Mouse (Mus musculus): ENCODE data around the gene Ctdnep1. TPM values are rescaled to one million over a fixed set of nuclear protein-coding genes. Genes with fewer than 3 reads are reported as not detected.

Ctdnep1 gene
- 100 to 1,000 TPM; 107 to 143 TPM for total RNA-seq (2023)

GRCm38 (mm10) chr11:69981141-69981762 lies at the start of gene Ctdnep1:
Gene Ctdnep1 (plus strand): TSS chr11:69981156.

GRCm38 (mm10) chr11:69935137-69935879 lies 45.6 kb upstream of the Ctdnep1 start, which contains the start of gene Ybx2:
Gene Ybx2 (plus strand): TSS chr11:69935796.

GRCm38 (mm10) chr11:69948066-69948762 lies 32.7 kb upstream of the Ctdnep1 start, which contains the start of gene Slc2a4:
Gene Slc2a4 (minus strand): TSS chr11:69948188.

GRCm38 (mm10) chr11:69964650-69965270 lies 16.2 kb upstream of the Ctdnep1 start, which contains the start of gene Cldn7:
Gene Cldn7 (plus strand): TSS chr11:69964779.

GRCm38 (mm10) chr11:69982225-69982624 lies 1.3 kb downstream of the Ctdnep1 start, which contains the start of gene Elp5:
Gene Elp5 (minus strand): TSS chr11:69982517.

GRCm38 (mm10) chr11:69990850-69991691 lies 10.1 kb downstream of the Ctdnep1 start, which contains the start of gene Gabarap:
Gene Gabarap (plus strand): TSS chr11:69991143.

GRCm38 (mm10) chr11:69995391-69995960 lies 14.5 kb downstream of the Ctdnep1 start, which contains the start of gene Phf23:
Gene Phf23 (plus strand): TSS chr11:69995777.

GRCm38 (mm10) chr11:70000396-70000898 lies 19.5 kb downstream of the Ctdnep1 start, which contains the start of gene Dvl2:
Gene Dvl2 (plus strand): TSS chr11:70000595.

GRCm38 (mm10) chr11:70014880-70015558 lies 34.1 kb downstream of the Ctdnep1 start, which contains the start of gene Acadvl:
Gene Acadvl (minus strand): TSS chr11:70015411.

GRCm38 (mm10) chr11:70016669-70017068 lies 35.7 kb downstream of the Ctdnep1 start, which contains the start of gene Dlg4:
Gene Dlg4 (plus strand): TSS chr11:70016942.

Other genes starting within 250 kb of the Ctdnep1 start
- gene Polr2a, start 222.5 kb upstream of the Ctdnep1 start, total RNA-seq (2023) = 100 to 1,000 TPM; 114 to 142 TPM
- not detected for gene Slc35g3, start 219.2 kb upstream of the Ctdnep1 start, total RNA-seq (2023)
- gene Zbtb4, start 215.2 kb upstream of the Ctdnep1 start, total RNA-seq (2023) = 10 to 100 TPM; 16.0 to 20.0 TPM
- gene Chrnb1, start 185.2 kb upstream of the Ctdnep1 start, total RNA-seq (2023) = under 1 TPM; 0.45 to 0.49 TPM
- gene Fgf11, start 179.3 kb upstream of the Ctdnep1 start, total RNA-seq (2023) = 1 to 10 TPM in 1 of 2 experiments, under 1 TPM in 1; 0.76 to 1.3 TPM
- gene Tmem102, start 175.5 kb upstream of the Ctdnep1 start, total RNA-seq (2023) = not detected
- gene Gm39566, start 165.9 kb upstream of the Ctdnep1 start, total RNA-seq (2023) = not detected
- gene Spem2, start 162.7 kb upstream of the Ctdnep1 start, total RNA-seq (2023) = not detected
- gene Spem1, start 159.0 kb upstream of the Ctdnep1 start, total RNA-seq (2023) = not detected
- 1 to 10 TPM; 1.9 to 2.6 TPM for gene Nlgn2, start 143.4 kb upstream of the Ctdnep1 start, total RNA-seq (2023)
- gene Tmem256, start 142.6 kb upstream of the Ctdnep1 start, total RNA-seq (2023) = 100 to 1,000 TPM; 100 to 117 TPM
- 10 to 100 TPM; 39.8 to 43.6 TPM for gene Plscr3, start 134.8 kb upstream of the Ctdnep1 start, total RNA-seq (2023)
- gene Tnk1, start 122.4 kb upstream of the Ctdnep1 start, total RNA-seq (2023) = not detected
- gene Tmem95, start 103.1 kb upstream of the Ctdnep1 start, total RNA-seq (2023) = not detected
- gene Kctd11, start 99.8 kb upstream of the Ctdnep1 start, total RNA-seq (2023) = 1 to 10 TPM; 6.0 TPM
- gene Acap1, start 85.6 kb upstream of the Ctdnep1 start, total RNA-seq (2023) = 10 to 100 TPM; 10.4 to 12.2 TPM
- under 1 TPM; 0.31 to 0.49 TPM for gene 2810408A11Rik, start 80.2 kb upstream of the Ctdnep1 start, total RNA-seq (2023)
- gene Neurl4, start 80.1 kb upstream of the Ctdnep1 start, total RNA-seq (2023) = 10 to 100 TPM; 30.0 to 30.4 TPM
- 100 to 1,000 TPM; 110 to 112 TPM for gene Gps2, start 67.3 kb upstream of the Ctdnep1 start, total RNA-seq (2023)
- 100 to 1,000 TPM; 407 to 410 TPM for gene Eif5a, start 59.2 kb upstream of the Ctdnep1 start, total RNA-seq (2023)
- gene Ybx2, start 45.4 kb upstream of the Ctdnep1 start, total RNA-seq (2023) = 1 to 10 TPM in 1 of 2 experiments, not detected in 1; 1.6 TPM
- not detected for gene Slc2a4, start 33.0 kb upstream of the Ctdnep1 start, total RNA-seq (2023)
- not detected for gene Cldn7, start 16.4 kb upstream of the Ctdnep1 start, total RNA-seq (2023)
- gene Elp5, start 1.4 kb downstream of the Ctdnep1 start, total RNA-seq (2023) = 10 to 100 TPM; 44.3 to 49.5 TPM
- 100 to 1,000 TPM; 469 to 485 TPM for gene Gabarap, start 10.0 kb downstream of the Ctdnep1 start, total RNA-seq (2023)
- gene Phf23, start 14.6 kb downstream of the Ctdnep1 start, total RNA-seq (2023) = 10 to 100 TPM; 64.3 to 77.5 TPM
- gene Dvl2, start 19.4 kb downstream of the Ctdnep1 start, total RNA-seq (2023) = 10 to 100 TPM; 30.2 to 33.6 TPM
- gene Acadvl, start 34.3 kb downstream of the Ctdnep1 start, total RNA-seq (2023) = 10 to 100 TPM; 43.9 to 56.5 TPM
- 10 to 100 TPM; 11.0 to 19.4 TPM for gene Dlg4, start 35.8 kb downstream of the Ctdnep1 start, total RNA-seq (2023)
- not detected for gene Asgr1, start 72.9 kb downstream of the Ctdnep1 start, total RNA-seq (2023)
- gene Asgr2, start 111.5 kb downstream of the Ctdnep1 start, total RNA-seq (2023) = 1 to 10 TPM; 3.7 to 3.8 TPM
- 1 to 10 TPM; 7.0 to 7.1 TPM for gene Mgl2, start 149.2 kb downstream of the Ctdnep1 start, total RNA-seq (2023)
- gene Clec10a, start 175.0 kb downstream of the Ctdnep1 start, total RNA-seq (2023) = 10 to 100 TPM; 57.0 to 63.9 TPM
- not detected for gene Slc16a11, start 231.6 kb downstream of the Ctdnep1 start, total RNA-seq (2023)
- 1 to 10 TPM; 4.2 to 6.0 TPM for gene Slc16a13, start 239.9 kb downstream of the Ctdnep1 start, total RNA-seq (2023)
- gene Bcl6b, start 248.6 kb downstream of the Ctdnep1 start, total RNA-seq (2023) = not detected